Mouse (Mus musculus) liver, adult 2 months (tissue): ENCODE measurements at regions not wholly inside any gene's neighbourhood (a gene's known extent, or its start where the extent isn't known, plus 50 kb on each side); places are given as distances from the start of the nearest gene placed in this dataset.

Experiments
- DNase-seq: peaks from one replicate; pipeline ENCODE4 v3.0.0-alpha.2; 2011; ENCODE audit warnings: low read depth, low spot score; ENCODE audit errors: extremely low read depth
- H3K27ac ChIP-seq: fragments of 200-500 bp; replicated peaks from 2 replicates; pipeline ENCODE4 v1.5.1; 2012; ENCODE audit warnings: low read depth, mild to moderate bottlenecking, control low read depth, inconsistent platforms, low read length; ENCODE audit not compliant: insufficient read depth
- H3K27me3 ChIP-seq: fragments of 200-500 bp; 2 replicates; pipeline ENCODE4 v1.6.1; 2012; ENCODE audit warnings: mild to moderate bottlenecking, moderate library complexity, low read length, inconsistent platforms; ENCODE audit not compliant: control insufficient read depth, insufficient read depth
- H3K36me3 ChIP-seq: fragments of 200-500 bp; 2 replicates; pipeline ENCODE4 v1.6.1; 2012; ENCODE audit warnings: low read length, inconsistent platforms; ENCODE audit not compliant: control insufficient read depth, insufficient read depth
- H3K4me1 ChIP-seq: fragments of 200-500 bp; 2 replicates; pipeline ENCODE4 v1.6.1; 2011; ENCODE audit warnings: low read length; ENCODE audit not compliant: control insufficient read depth, insufficient read depth
- H3K4me3 ChIP-seq: fragments of 200-500 bp; 2 replicates; pipeline ENCODE4 v1.5.1; 2011; ENCODE audit warnings: low read depth, mild to moderate bottlenecking, control low read depth, low read length, moderate library complexity; ENCODE audit not compliant: insufficient read depth
- H3K79me2 ChIP-seq: fragments of 200-500 bp; 2 replicates; pipeline ENCODE4 v1.6.1; 2012; ENCODE audit warnings: inconsistent platforms, mild to moderate bottlenecking, low read length, moderate library complexity; ENCODE audit not compliant: control insufficient read depth, insufficient read depth
- H3K9ac ChIP-seq: fragments of 200-500 bp; 2 replicates; pipeline ENCODE4 v1.6.1; 2012; ENCODE audit warnings: low read depth, mild to moderate bottlenecking, control low read depth, inconsistent platforms, low read length
- CTCF ChIP-seq: fragments of 200-500 bp; IDR thresholded peaks from 2 replicates; pipeline ENCODE4 v1.5.1; 2011; ENCODE audit warnings: low read depth, low read length, control low read depth
- POLR2A ChIP-seq: fragments of 200-500 bp; IDR thresholded peaks from 2 replicates; pipeline ENCODE4 v1.6.1; 2011; ENCODE audit warnings: low read length, control low read depth; ENCODE audit not compliant: insufficient read depth; ENCODE audit errors: extremely low read depth
- WGBS: fragments of 180-500 bp; shearing (Covaris S2); methylation state at CpG from one replicate; pipeline ENCODE4 v1.1.7; 2018; 5-methylcytosine and 5-hydroxymethylcytosine counted together

GRCm38 (mm10) chr12:119054560-119054959 is 88.3 kb upstream of the Abcb5 start:
- Histone ChIP-seq H3K27ac (no peak overlapping the region), H3K4me3 (no peak overlapping the region), H3K9ac (no peak overlapping the region), H3K27me3 (no peaks in the 10 kb centered on the region), H3K79me2 (no peaks in the 10 kb centered on the region), H3K36me3 (no peaks in the 10 kb centered on the region), H3K4me1 (no peaks in the 10 kb centered on the region)
- no peak for TF ChIP-seq CTCF
- TF ChIP-seq POLR2A, result no peak
- DNase-seq, result no peak
- 72% methylated on average over 3 of the region's 3 CpGs for WGBS

DNA sequence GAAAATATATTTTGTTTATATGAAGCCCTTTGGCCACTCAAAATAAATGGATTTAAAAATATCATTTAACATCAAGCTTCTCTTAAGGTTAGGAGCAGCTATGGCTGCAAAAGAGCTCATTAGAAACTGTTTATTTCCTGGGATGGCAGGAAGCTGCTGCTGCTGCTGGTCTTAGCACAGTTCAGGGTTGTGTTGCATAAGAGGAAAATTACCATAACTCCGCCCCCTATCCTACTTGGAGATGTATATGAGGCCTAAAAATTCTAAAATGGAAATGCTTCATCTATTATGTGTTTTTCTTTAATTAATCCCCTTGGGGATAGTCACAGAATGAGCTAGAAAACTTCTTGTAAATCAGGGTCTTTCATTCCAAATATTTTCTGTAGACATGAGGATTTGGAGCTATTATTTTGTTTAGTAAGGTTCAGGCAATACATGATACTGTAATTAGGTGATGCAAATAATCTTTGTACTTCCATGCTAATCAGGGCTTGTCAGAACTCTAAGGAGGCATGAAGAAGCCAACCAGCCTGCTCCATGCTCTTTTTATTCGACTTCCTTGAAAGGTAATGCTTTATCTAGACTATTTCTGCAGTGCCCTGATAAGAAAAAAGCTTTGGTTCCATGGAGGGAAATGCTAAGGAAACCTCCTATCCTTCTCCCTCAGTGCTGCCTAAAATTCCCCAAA is 85.6 kb upstream of the Abcb5 start:
- no peaks in the 10 kb centered on the region for H3K27me3 ChIP-seq
- TF ChIP-seq CTCF, result no peak
- TF ChIP-seq POLR2A, result no peak
- H3K27ac ChIP-seq, result no peak overlapping the region
- H3K79me2 ChIP-seq, result no peaks in the 10 kb centered on the region
- H3K4me1 ChIP-seq, result no peaks in the 10 kb centered on the region
- H3K36me3 ChIP-seq, result no peaks in the 10 kb centered on the region
- 39% methylated on average over 2 of the region's 2 CpGs for WGBS
- H3K4me3 ChIP-seq, result no peak overlapping the region
- H3K9ac ChIP-seq, result no peak overlapping the region
- DNase-seq, result no peak

- Histone ChIP-seq H3K27me3 (no peaks in the 10 kb centered on the region), H3K27ac (no peak overlapping the region), H3K4me3 (no peak overlapping the region), H3K79me2 (no peaks in the 10 kb centered on the region), H3K4me1 (no peaks in the 10 kb centered on the region), H3K36me3 (no peaks in the 10 kb centered on the region), H3K9ac (no peak overlapping the region)
- WGBS, result 94% methylated on average over 3 of the region's 3 CpGs
- no peak for TF ChIP-seq POLR2A
- TF ChIP-seq CTCF, result no peak
- no peak for DNase-seq
Measured at GRCm38 (mm10) chr12:119038306-119038705, 72.1 kb upstream of the Abcb5 start.

DNA sequence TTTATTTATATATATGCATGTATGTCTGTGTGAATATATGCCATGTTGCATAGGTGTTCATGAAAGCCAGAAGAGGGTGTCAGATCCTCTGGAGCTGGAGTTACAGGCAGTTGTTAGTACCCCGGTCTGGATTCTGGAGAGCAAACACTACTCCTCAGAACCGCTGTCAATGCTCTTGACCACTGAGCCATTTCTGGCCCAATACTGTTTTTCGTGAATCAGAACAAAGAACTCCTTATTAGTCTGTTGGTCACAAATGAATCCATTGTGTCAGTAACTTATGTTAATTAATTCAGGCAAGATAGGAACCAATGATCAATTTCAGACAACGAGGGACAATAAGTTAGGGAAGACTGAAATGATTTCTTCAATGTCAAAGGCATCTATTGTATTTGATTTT is 68.6 kb upstream of the Abcb5 start:
- Histone ChIP-seq H3K79me2 (no peaks in the 10 kb centered on the region), H3K27me3 (no peaks in the 10 kb centered on the region), H3K36me3 (no peaks in the 10 kb centered on the region), H3K27ac (no peak overlapping the region), H3K4me1 (no peaks in the 10 kb centered on the region), H3K9ac (no peak overlapping the region), H3K4me3 (no peak overlapping the region)
- no peak for DNase-seq
- WGBS, result 83% methylated on average over 4 of the region's 4 CpGs
- TF ChIP-seq CTCF (no peak), POLR2A (no peak)

GRCm38 (mm10) chr12:119028711-119029110 is 62.5 kb upstream of the Abcb5 start:
- WGBS, result 70% methylated on average over 2 of the region's 2 CpGs
- Histone ChIP-seq H3K36me3 (no peaks in the 10 kb centered on the region), H3K4me1 (no peaks in the 10 kb centered on the region), H3K27me3 (no peaks in the 10 kb centered on the region), H3K9ac (no peak overlapping the region), H3K79me2 (no peaks in the 10 kb centered on the region), H3K27ac (no peak overlapping the region), H3K4me3 (no peak overlapping the region)
- DNase-seq, result peak; percentile 10
- no peak for TF ChIP-seq CTCF
- no peak for TF ChIP-seq POLR2A

DNA sequence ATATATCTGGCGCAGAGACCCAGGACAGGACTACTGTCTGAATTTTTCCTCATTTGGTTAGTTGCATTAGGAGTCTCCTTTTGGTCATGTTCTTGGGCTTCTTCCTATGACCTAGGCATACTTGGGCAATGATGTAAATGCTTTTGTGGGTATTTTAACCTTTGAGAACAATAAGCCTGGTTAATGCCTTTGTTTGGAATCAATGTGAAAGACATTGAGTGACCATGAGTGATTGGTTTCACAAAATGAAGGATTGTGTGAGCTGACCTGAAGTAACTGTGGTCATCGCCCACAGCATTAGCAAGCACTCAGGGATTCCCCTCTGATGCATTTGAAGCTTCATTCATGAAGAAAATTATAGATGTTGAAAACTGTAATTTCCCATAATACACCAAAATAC is 61.9 kb upstream of the Abcb5 start:
- H3K27ac ChIP-seq, result no peak overlapping the region
- H3K27me3 ChIP-seq, result no peaks in the 10 kb centered on the region
- no peak overlapping the region for H3K9ac ChIP-seq
- no peak overlapping the region for H3K4me3 ChIP-seq
- TF ChIP-seq POLR2A (no peak), CTCF (no peak)
- no peaks in the 10 kb centered on the region for H3K4me1 ChIP-seq
- 98% methylated on average over 2 of the region's 2 CpGs for WGBS
- no peak for DNase-seq
- H3K36me3 ChIP-seq, result no peaks in the 10 kb centered on the region
- H3K79me2 ChIP-seq, result no peaks in the 10 kb centered on the region
